Mouse (Mus musculus) adrenal gland, adult (tissue): ENCODE measurements around the gene Atg5.

ENCODE experiments used
- DNase-seq, 2 experiments: peaks; one replicate each; pipeline ENCODE4 v3.0.0; 2022 to 2023; ENCODE audit warnings: low spot score in 1 of 2; ENCODE audit not compliant: inconsistent age in 2 of 2

Atg5 gene

GRCm38 (mm10) chr10:44348474-44349415, 80.6 kb downstream of the Atg5 start:
- no peak for DNase-seq

GRCm38 (mm10) chr10:44353467-44353866, 85.3 kb downstream of the Atg5 start:
- no peak for DNase-seq

- DNase-seq, result no peak
These were observed 86.2 kb downstream of the Atg5 start for GRCm38 (mm10) chr10:44354393-44354792.

GRCm38 (mm10) chr10:44355216-44355615, 87.1 kb downstream of the Atg5 start:
- DNase-seq, result no peak

- DNase-seq, result no peak
These were observed 88.5 kb downstream of the Atg5 start for GRCm38 (mm10) chr10:44356625-44357024.

GRCm38 (mm10) chr10:44357316-44357715, 89.2 kb downstream of the Atg5 start:
- DNase-seq, result peak; percentile 35 to 80

GRCm38 (mm10) chr10:44358816-44359215, 90.7 kb downstream of the Atg5 start:
- peak in 1 of 2 experiments; percentile 53 for DNase-seq

GRCm38 (mm10) chr10:44360632-44361031, 92.5 kb downstream of the Atg5 start:
- DNase-seq, result no peak

- DNase-seq, result no peak
These were observed 94.3 kb downstream of the Atg5 start for GRCm38 (mm10) chr10:44362435-44362834.

- DNase-seq, result no peak
These were observed 94.7 kb downstream of the Atg5 start for GRCm38 (mm10) chr10:44362846-44363245.

GRCm38 (mm10) chr10:44366186-44366585, 98.0 kb downstream of the Atg5 start:
- DNase-seq, result no peak

GRCm38 (mm10) chr10:44367043-44367442, 98.9 kb downstream of the Atg5 start:
- DNase-seq, result no peak

GRCm38 (mm10) chr10:44368596-44368995, 100.4 kb downstream of the Atg5 start:
- no peak for DNase-seq

- DNase-seq, result no peak
These were observed 102.5 kb downstream of the Atg5 start for GRCm38 (mm10) chr10:44370666-44371065.

GRCm38 (mm10) chr10:44372210-44372609, 104.1 kb downstream of the Atg5 start:
- no peak for DNase-seq

GRCm38 (mm10) chr10:44374678-44375077, 106.5 kb downstream of the Atg5 start:
- no peak for DNase-seq

GRCm38 (mm10) chr10:44375501-44375900, 107.3 kb downstream of the Atg5 start:
- DNase-seq, result no peak

GRCm38 (mm10) chr10:44377821-44378220, 109.7 kb downstream of the Atg5 start:
- DNase-seq, result no peak

- no peak for DNase-seq
These were observed 110.2 kb downstream of the Atg5 start for GRCm38 (mm10) chr10:44378403-44378802.

GRCm38 (mm10) chr10:44380476-44381208, 112.5 kb downstream of the Atg5 start:
- DNase-seq, result peak; percentile 51 to 70

GRCm38 (mm10) chr10:44381397-44381796, 113.2 kb downstream of the Atg5 start:
- peak; percentile 65 to 86 for DNase-seq

GRCm38 (mm10) chr10:44381948-44382347, 113.8 kb downstream of the Atg5 start:
- no peak for DNase-seq
